Mouse (Mus musculus): ENCODE results near the gene Lman2. TPM values are rescaled to one million over a fixed set of nuclear protein-coding genes. Genes with fewer than 3 reads are reported as not detected.

The Lman2 gene
- total and polyA plus RNA-seq, 2 experiments from 2014 or later, result 41.3 to 100 TPM

GRCm38 (mm10) chr13:55369531-55370114 is 7.0 kb upstream of the Lman2 start, which contains the start of gene Rgs14:
Rgs14 (plus strand) TSS chr13:55369732.
- TF ChIP-seq CTCF (IDR thresholded peaks at IDR 0.05; ENCODE audit: low read depth) (no peak), EP300 (IDR thresholded peaks at IDR 0.05; ENCODE audit: low read depth) (no peak)
- DNase-seq (ENCODE audit: low spot score) (no peak), ATAC-seq (ENCODE audit: insufficient read depth, low read depth) (no peak)
- H3K4me2 ChIP-seq (ENCODE audit: low read depth, low read length), result peak within 1 kb of the TSS; percentile 29
- no peak within 1 kb of the TSS for H3K27ac ChIP-seq (ENCODE audit: low read depth)
- H3K4me1 ChIP-seq (ENCODE audit: control insufficient read depth, insufficient read depth), result no peaks in the 10 kb centered on the region
- peaks cover 23% of the 10 kb centered on the region; the same call in 1 of the 2 replicates for H3K27me3 ChIP-seq (ENCODE audit: control insufficient read depth, insufficient read depth, low read length)
- no peaks in the 10 kb centered on the region for H3K9me3 ChIP-seq (replicated peaks; ENCODE audit: control insufficient read depth, low read length)
- no peak within 1 kb of the TSS for H3K9ac ChIP-seq (replicated peaks; ENCODE audit: low read depth, low read length)
- 43% methylated on average over 13 of the region's 13 CpGs for WGBS
- H3K4me3 ChIP-seq (ENCODE audit: low read depth, low read length), result peak within 1 kb of the TSS; percentile 29
- H3K36me3 ChIP-seq (replicated peaks; ENCODE audit: control insufficient read depth, insufficient read depth, low read length), result no peaks in the 10 kb centered on the region

GRCm38 (mm10) chr13:55368401-55368800 is 5.8 kb upstream of the Lman2 start:
- Histone ChIP-seq H3K36me3 (replicated peaks; ENCODE audit: control insufficient read depth, insufficient read depth, low read length) (no peaks in the 10 kb centered on the region), H3K9ac (replicated peaks; ENCODE audit: low read depth, low read length) (no peak overlapping the region), H3K9me3 (replicated peaks; ENCODE audit: control insufficient read depth, low read length) (no peaks in the 10 kb centered on the region), H3K4me1 (ENCODE audit: control insufficient read depth, insufficient read depth) (no peaks in the 10 kb centered on the region), H3K4me3 (ENCODE audit: low read depth, low read length) (no peak overlapping the region), H3K27ac (ENCODE audit: low read depth) (no peak overlapping the region), H3K27me3 (ENCODE audit: control insufficient read depth, insufficient read depth, low read length) (peaks cover 11% of the 10 kb centered on the region; the same call in 1 of the 2 replicates), H3K4me2 (ENCODE audit: low read depth, low read length) (no peak overlapping the region)
- TF ChIP-seq CTCF (IDR thresholded peaks at IDR 0.05; ENCODE audit: low read depth) (no peak), EP300 (IDR thresholded peaks at IDR 0.05; ENCODE audit: low read depth) (no peak)
- ATAC-seq (ENCODE audit: insufficient read depth, low read depth), result no peak
- 70% methylated on average over 7 of the region's 7 CpGs for WGBS
- DNase-seq (ENCODE audit: low spot score), result no peak

GRCm38 (mm10) chr13:55361974-55362452 is 570 bp downstream of the Lman2 start:
- TF ChIP-seq CTCF (IDR thresholded peaks at IDR 0.05; ENCODE audit: low read depth) (no peak), EP300 (IDR thresholded peaks at IDR 0.05; ENCODE audit: low read depth) (no peak)
- Histone ChIP-seq H3K9ac (replicated peaks; ENCODE audit: low read depth, low read length) (peak overlapping the region; percentile 86), H3K27me3 (ENCODE audit: control insufficient read depth, insufficient read depth, low read length) (no peaks in the 10 kb centered on the region), H3K36me3 (replicated peaks; ENCODE audit: control insufficient read depth, insufficient read depth, low read length) (peaks cover 25% of the 10 kb centered on the region), H3K4me3 (ENCODE audit: low read depth, low read length) (peak overlapping the region; percentile 88), H3K9me3 (replicated peaks; ENCODE audit: control insufficient read depth, low read length) (no peaks in the 10 kb centered on the region), H3K27ac (ENCODE audit: low read depth) (peak overlapping the region; percentile 91), H3K4me1 (ENCODE audit: control insufficient read depth, insufficient read depth) (peaks cover 12% of the 10 kb centered on the region), H3K4me2 (ENCODE audit: low read depth, low read length) (peak overlapping the region; percentile 80)
- peak; percentile 7 for ATAC-seq (ENCODE audit: insufficient read depth, low read depth)
- DNase-seq (ENCODE audit: low spot score), result no peak
- under 1% methylated on average over 32 of the region's 32 CpGs for WGBS

GRCm38 (mm10) chr13:55361145-55361544 is 1.4 kb downstream of the Lman2 start:
- Histone ChIP-seq H3K36me3 (replicated peaks; ENCODE audit: control insufficient read depth, insufficient read depth, low read length) (peaks cover 28% of the 10 kb centered on the region), H3K4me1 (ENCODE audit: control insufficient read depth, insufficient read depth) (peaks cover 12% of the 10 kb centered on the region), H3K4me2 (ENCODE audit: low read depth, low read length) (peak overlapping the region; percentile 80), H3K9me3 (replicated peaks; ENCODE audit: control insufficient read depth, low read length) (no peaks in the 10 kb centered on the region), H3K27ac (ENCODE audit: low read depth) (no peak overlapping the region), H3K4me3 (ENCODE audit: low read depth, low read length) (peak overlapping the region; percentile 88), H3K9ac (replicated peaks; ENCODE audit: low read depth, low read length) (no peak overlapping the region), H3K27me3 (ENCODE audit: control insufficient read depth, insufficient read depth, low read length) (no peaks in the 10 kb centered on the region)
- TF ChIP-seq EP300 (IDR thresholded peaks at IDR 0.05; ENCODE audit: low read depth) (no peak), CTCF (IDR thresholded peaks at IDR 0.05; ENCODE audit: low read depth) (no peak)
- no peak for DNase-seq (ENCODE audit: low spot score)
- no peak for ATAC-seq (ENCODE audit: insufficient read depth, low read depth)

- H3K9ac ChIP-seq (replicated peaks; ENCODE audit: low read depth, low read length), result no peak overlapping the region
- WGBS, result 79% methylated on average over 11 of the region's 11 CpGs
- no peak for TF ChIP-seq EP300 (IDR thresholded peaks at IDR 0.05; ENCODE audit: low read depth)
- no peak for TF ChIP-seq CTCF (IDR thresholded peaks at IDR 0.05; ENCODE audit: low read depth)
- H3K36me3 ChIP-seq (replicated peaks; ENCODE audit: control insufficient read depth, insufficient read depth, low read length), result peaks cover 75% of the 10 kb centered on the region
- no peak for ATAC-seq (ENCODE audit: insufficient read depth, low read depth)
- no peaks in the 10 kb centered on the region for H3K27me3 ChIP-seq (ENCODE audit: control insufficient read depth, insufficient read depth, low read length)
- no peak overlapping the region for H3K4me2 ChIP-seq (ENCODE audit: low read depth, low read length)
- no peak for DNase-seq (ENCODE audit: low spot score)
- no peaks in the 10 kb centered on the region for H3K4me1 ChIP-seq (ENCODE audit: control insufficient read depth, insufficient read depth)
- H3K4me3 ChIP-seq (ENCODE audit: low read depth, low read length), result no peak overlapping the region
- no peak overlapping the region for H3K27ac ChIP-seq (ENCODE audit: low read depth)
- no peaks in the 10 kb centered on the region for H3K9me3 ChIP-seq (replicated peaks; ENCODE audit: control insufficient read depth, low read length)
Measured at GRCm38 (mm10) chr13:55346745-55347144, 15.8 kb downstream of the Lman2 start.

- Histone ChIP-seq H3K4me2 (ENCODE audit: low read depth, low read length) (no peak overlapping the region), H3K27ac (ENCODE audit: low read depth) (no peak overlapping the region), H3K4me1 (ENCODE audit: control insufficient read depth, insufficient read depth) (no peaks in the 10 kb centered on the region), H3K27me3 (ENCODE audit: control insufficient read depth, insufficient read depth, low read length) (no peaks in the 10 kb centered on the region), H3K36me3 (replicated peaks; ENCODE audit: control insufficient read depth, insufficient read depth, low read length) (peaks cover 57% of the 10 kb centered on the region), H3K4me3 (ENCODE audit: low read depth, low read length) (no peak overlapping the region), H3K9me3 (replicated peaks; ENCODE audit: control insufficient read depth, low read length) (no peaks in the 10 kb centered on the region), H3K9ac (replicated peaks; ENCODE audit: low read depth, low read length) (no peak overlapping the region)
- ATAC-seq (ENCODE audit: insufficient read depth, low read depth) (no peak), DNase-seq (ENCODE audit: low spot score) (no peak)
- 78% methylated on average over 7 of the region's 7 CpGs for WGBS
- no peak for TF ChIP-seq CTCF (IDR thresholded peaks at IDR 0.05; ENCODE audit: low read depth)
- no peak for TF ChIP-seq EP300 (IDR thresholded peaks at IDR 0.05; ENCODE audit: low read depth)
Measured at GRCm38 (mm10) chr13:55344286-55344685, 18.3 kb downstream of the Lman2 start.

Data from heart, postnatal 0 days (tissue).